Mouse (Mus musculus): Measurements from ENCODE around the gene Kcnk6. TPM values are rescaled to one million over a fixed set of nuclear protein-coding genes. Genes with fewer than 3 reads are reported as not detected.

The Kcnk6 gene
- polyA plus RNA-seq (2014; fragmentation: Nextera tagmentation; extraction: Ambion mirVana): 0.54 and 0.85 TPM in 2 replicates

DNA sequence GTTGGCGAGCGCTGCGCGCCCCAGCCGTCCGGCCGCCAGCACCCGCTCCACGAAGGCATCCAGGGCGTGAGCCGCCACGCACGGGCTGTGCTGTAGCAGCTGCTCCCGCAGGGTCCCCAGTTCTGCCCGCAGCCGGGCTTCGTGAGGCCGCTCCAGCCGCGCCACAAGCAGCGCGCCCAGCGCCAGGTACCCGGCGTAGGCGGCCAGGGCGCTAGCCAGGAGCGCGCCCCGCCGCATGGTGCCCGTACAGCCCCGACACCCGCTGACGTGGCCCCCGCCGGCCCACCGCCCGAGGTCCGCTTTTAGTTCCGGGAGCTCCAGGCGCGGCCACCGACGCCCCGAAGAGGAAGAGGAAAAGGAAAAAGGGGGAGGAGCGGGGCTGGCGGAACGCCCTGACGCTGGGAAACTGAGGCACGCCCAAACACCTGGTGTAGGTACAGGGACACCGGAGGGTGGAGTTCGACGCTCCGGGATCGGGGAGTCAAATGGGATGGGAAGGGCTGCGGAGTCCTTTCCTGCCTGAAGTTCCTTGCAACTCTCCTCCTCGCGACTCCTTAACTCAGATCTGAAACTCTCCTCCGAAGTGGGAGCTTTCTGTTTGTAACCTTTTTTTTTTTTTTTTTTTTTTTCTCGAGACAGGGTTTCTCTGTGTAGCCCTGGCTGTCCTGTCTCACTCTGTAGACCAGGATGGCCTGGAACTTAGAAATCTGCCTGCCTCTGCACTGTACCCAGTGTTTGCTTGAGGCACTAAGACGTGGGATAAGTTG lies at the start of gene Kcnk6:
Gene Kcnk6, minus strand, starts transcription at position 269 of the 767 bp plus-strand sequence.
- Histone ChIP-seq H3K27me3 (ENCODE audit: control insufficient read depth, insufficient read depth, low read length) (peaks cover 40% of the 10 kb centered on the region), H3K9me3 (ENCODE audit: control insufficient read depth, low read length) (no peaks in the 10 kb centered on the region), H3K4me3 (replicated peaks; ENCODE audit: low read depth, low read length) (peak within 1 kb of the TSS; percentile 40), H3K27ac (replicated peaks; ENCODE audit: low read depth, low read length) (no peak within 1 kb of the TSS), H3K4me1 (ENCODE audit: control insufficient read depth, insufficient read depth, low read length) (0 out of 2 replicates have a peak, but pooled peaks cover 3% of the 10 kb centered on the region), H3K9ac (replicated peaks; ENCODE audit: low read length) (peak within 1 kb of the TSS; percentile 62), H3K4me2 (ENCODE audit: low read length) (peak within 1 kb of the TSS; percentile 75), H3K36me3 (ENCODE audit: control insufficient read depth, insufficient read depth, low read length) (no peaks in the 10 kb centered on the region)
- WGBS: 3% methylated on average over 62 of the region's 62 CpGs
- peak; percentile 42 for DNase-seq
- ATAC-seq (ENCODE audit: low FRiP score, low TSS enrichment): no peak

DNA sequence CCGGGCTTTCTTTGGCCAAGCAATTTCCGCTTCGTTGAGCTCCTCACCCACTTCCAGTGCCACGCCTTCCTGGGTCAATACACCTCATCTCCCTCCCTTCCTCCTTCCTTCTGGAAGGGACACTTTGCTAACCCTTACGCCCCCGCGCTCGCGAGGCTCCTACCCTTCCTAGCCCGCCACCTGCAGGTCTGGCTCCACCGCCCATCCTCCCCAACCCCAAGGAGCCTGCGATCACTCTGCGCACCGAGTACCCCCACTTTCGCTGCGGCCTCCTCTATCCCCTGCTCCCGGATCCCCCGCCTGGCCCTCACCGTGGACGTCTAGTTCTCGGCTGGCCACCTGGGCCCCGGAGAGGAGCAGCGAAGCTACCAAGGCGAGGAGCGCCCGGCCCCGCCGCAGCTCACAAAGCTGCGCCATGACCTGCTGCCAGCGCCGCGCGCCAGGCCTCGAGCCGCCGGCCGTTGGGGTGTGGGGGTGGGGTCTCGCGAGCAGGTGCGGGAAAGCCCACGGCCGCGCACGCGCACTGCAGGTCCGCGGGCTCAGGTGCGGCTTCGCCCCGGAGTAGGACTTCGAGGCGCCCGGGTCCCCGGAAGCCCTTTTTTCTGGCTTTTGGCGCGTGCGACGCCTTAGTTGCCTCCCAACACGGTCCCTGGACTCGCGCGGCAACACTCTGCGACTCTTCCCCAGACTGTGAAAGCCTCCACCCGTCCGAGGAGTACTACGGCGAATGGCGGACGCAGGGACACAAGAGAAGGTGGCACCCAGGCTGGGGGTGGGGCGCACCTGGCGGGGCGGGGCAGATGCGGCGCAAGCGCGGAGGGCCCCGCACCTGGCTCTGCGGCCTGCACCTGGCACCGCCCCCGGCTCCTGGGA lies 49.1 kb upstream of the Kcnk6 start, which contains the start of gene Spint2:
Gene Spint2, minus strand, starts transcription at position 712 of the 873 bp plus-strand sequence.
- peak; percentile 58 for ATAC-seq (ENCODE audit: low FRiP score, low TSS enrichment)
- Histone ChIP-seq H3K4me2 (ENCODE audit: low read length) (peak within 1 kb of the TSS; percentile 95), H3K9me3 (ENCODE audit: control insufficient read depth, low read length) (no peaks in the 10 kb centered on the region), H3K9ac (replicated peaks; ENCODE audit: low read length) (peak within 1 kb of the TSS; percentile 52), H3K4me1 (ENCODE audit: control insufficient read depth, insufficient read depth, low read length) (peaks cover 10% of the 10 kb centered on the region), H3K4me3 (replicated peaks; ENCODE audit: low read depth, low read length) (peak within 1 kb of the TSS; percentile 48), H3K27me3 (ENCODE audit: control insufficient read depth, insufficient read depth, low read length) (peaks cover 28% of the 10 kb centered on the region), H3K27ac (replicated peaks; ENCODE audit: low read depth, low read length) (no peak within 1 kb of the TSS), H3K36me3 (ENCODE audit: control insufficient read depth, insufficient read depth, low read length) (no peaks in the 10 kb centered on the region)
- under 1% methylated on average over 80 of the region's 80 CpGs for WGBS
- peak; percentile 82 for DNase-seq

DNA sequence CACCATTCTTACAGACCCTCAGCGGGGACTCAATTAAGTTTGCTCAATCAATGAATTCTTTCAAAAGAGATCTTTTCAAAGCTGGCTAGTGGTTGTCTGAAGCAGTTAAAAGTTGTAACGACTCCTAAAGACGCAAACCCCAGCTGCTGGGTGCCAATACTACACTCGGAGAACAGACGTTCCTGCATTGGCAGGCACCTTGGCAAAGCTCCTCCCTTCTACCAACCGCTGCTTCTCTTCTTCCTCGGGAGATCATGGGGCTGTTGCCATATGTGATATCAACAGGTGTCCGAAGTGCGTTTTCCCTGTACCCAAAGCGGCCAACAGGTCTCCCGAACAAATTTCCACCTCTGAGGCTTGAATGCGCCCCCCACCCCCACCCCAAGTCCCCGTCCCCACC lies 48.5 kb upstream of the Kcnk6 start:
- no peak overlapping the region for H3K27ac ChIP-seq (replicated peaks; ENCODE audit: low read depth, low read length)
- peak overlapping the region; percentile 48 for H3K4me3 ChIP-seq (replicated peaks; ENCODE audit: low read depth, low read length)
- H3K9me3 ChIP-seq (ENCODE audit: control insufficient read depth, low read length): no peaks in the 10 kb centered on the region
- ATAC-seq (ENCODE audit: low FRiP score, low TSS enrichment): no peak
- peaks cover 10% of the 10 kb centered on the region for H3K4me1 ChIP-seq (ENCODE audit: control insufficient read depth, insufficient read depth, low read length)
- 17% methylated on average over 13 of the region's 13 CpGs for WGBS
- H3K36me3 ChIP-seq (ENCODE audit: control insufficient read depth, insufficient read depth, low read length): no peaks in the 10 kb centered on the region
- peaks cover 28% of the 10 kb centered on the region for H3K27me3 ChIP-seq (ENCODE audit: control insufficient read depth, insufficient read depth, low read length)
- no peak for DNase-seq
- H3K4me2 ChIP-seq (ENCODE audit: low read length): peak overlapping the region; percentile 95
- peak overlapping the region; percentile 52; the same call in 1 of the 2 replicates for H3K9ac ChIP-seq (replicated peaks; ENCODE audit: low read length)

DNA sequence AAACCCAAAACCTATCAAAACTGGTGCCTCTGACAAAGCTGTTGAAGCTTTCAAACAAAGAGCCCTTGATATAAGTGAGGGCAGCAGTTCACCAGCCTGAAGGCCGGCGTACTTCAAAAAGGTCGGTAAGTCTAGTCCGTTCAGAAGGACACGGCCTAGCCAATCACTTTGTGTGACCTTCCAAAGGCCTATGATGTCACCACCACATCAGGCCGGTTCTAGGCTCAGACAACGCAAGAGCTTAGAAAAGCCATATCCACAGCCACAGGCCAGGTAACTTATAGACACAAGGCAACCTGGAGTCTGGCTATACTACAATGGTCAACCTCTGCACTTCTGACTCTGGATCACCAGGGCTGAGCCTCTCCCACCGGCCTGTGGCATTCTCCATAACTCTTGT lies 47.6 kb upstream of the Kcnk6 start:
- ATAC-seq (ENCODE audit: low FRiP score, low TSS enrichment) (no peak), DNase-seq (no peak)
- H3K4me3 ChIP-seq (replicated peaks; ENCODE audit: low read depth, low read length): no peak overlapping the region
- H3K27ac ChIP-seq (replicated peaks; ENCODE audit: low read depth, low read length): no peak overlapping the region
- no peak overlapping the region for H3K9ac ChIP-seq (replicated peaks; ENCODE audit: low read length)
- peaks cover 28% of the 10 kb centered on the region for H3K27me3 ChIP-seq (ENCODE audit: control insufficient read depth, insufficient read depth, low read length)
- no peaks in the 10 kb centered on the region for H3K36me3 ChIP-seq (ENCODE audit: control insufficient read depth, insufficient read depth, low read length)
- no peak overlapping the region for H3K4me2 ChIP-seq (ENCODE audit: low read length)
- no peaks in the 10 kb centered on the region for H3K9me3 ChIP-seq (ENCODE audit: control insufficient read depth, low read length)
- peaks cover 10% of the 10 kb centered on the region for H3K4me1 ChIP-seq (ENCODE audit: control insufficient read depth, insufficient read depth, low read length)
- WGBS: 95% methylated on average over 8 of the region's 8 CpGs

DNA sequence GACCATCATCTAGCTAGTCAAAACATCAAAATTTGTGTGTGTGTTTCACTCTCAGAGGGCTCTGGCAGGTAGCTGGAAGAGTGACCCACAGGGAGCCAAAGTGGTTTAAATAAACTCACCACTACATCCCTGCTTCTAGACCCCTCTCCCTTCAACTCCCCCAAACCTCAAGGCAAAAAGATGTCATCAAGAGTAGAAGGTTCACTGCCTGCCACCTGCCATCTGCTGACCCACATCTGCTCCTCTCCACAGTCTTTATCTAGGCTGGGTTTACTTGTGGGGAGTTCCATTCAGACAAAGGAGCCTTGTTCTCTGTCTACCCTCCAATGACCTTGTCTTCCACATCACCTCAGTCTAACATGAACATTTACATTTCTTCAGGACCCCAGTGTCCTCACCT lies 46.9 kb upstream of the Kcnk6 start:
- Histone ChIP-seq H3K9ac (replicated peaks; ENCODE audit: low read length) (no peak overlapping the region), H3K4me1 (ENCODE audit: control insufficient read depth, insufficient read depth, low read length) (peaks cover 10% of the 10 kb centered on the region), H3K9me3 (ENCODE audit: control insufficient read depth, low read length) (no peaks in the 10 kb centered on the region), H3K4me3 (replicated peaks; ENCODE audit: low read depth, low read length) (no peak overlapping the region), H3K27me3 (ENCODE audit: control insufficient read depth, insufficient read depth, low read length) (peaks cover 28% of the 10 kb centered on the region), H3K27ac (replicated peaks; ENCODE audit: low read depth, low read length) (no peak overlapping the region), H3K4me2 (ENCODE audit: low read length) (no peak overlapping the region), H3K36me3 (ENCODE audit: control insufficient read depth, insufficient read depth, low read length) (no peaks in the 10 kb centered on the region)
- ATAC-seq (ENCODE audit: low FRiP score, low TSS enrichment) (no peak), DNase-seq (no peak)

DNA sequence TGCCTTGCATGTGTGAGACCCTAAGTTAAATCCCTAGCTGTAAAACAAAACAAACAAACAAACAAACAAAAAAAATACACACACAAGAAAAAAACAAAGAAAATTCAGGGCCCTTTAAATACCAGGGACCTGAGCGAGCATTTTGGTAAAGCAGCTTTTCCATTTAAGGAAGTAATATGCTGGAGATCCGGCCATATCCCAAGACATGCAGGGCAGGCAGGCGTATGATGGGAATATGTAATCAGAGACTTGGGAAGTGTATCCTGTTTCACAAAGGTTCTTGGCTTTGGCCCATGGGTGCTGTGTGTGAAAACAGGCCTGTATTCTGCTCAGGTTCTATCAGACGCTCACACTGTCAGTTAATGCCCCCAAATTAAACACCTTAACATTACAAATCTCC lies 45.2 kb upstream of the Kcnk6 start:
- 92% methylated on average over 4 of the region's 4 CpGs for WGBS
- ATAC-seq (ENCODE audit: low FRiP score, low TSS enrichment) (no peak), DNase-seq (no peak)
- Histone ChIP-seq H3K4me2 (ENCODE audit: low read length) (no peak overlapping the region), H3K36me3 (ENCODE audit: control insufficient read depth, insufficient read depth, low read length) (no peaks in the 10 kb centered on the region), H3K9me3 (ENCODE audit: control insufficient read depth, low read length) (no peaks in the 10 kb centered on the region), H3K27me3 (ENCODE audit: control insufficient read depth, insufficient read depth, low read length) (peaks cover 23% of the 10 kb centered on the region), H3K9ac (replicated peaks; ENCODE audit: low read length) (no peak overlapping the region), H3K4me3 (replicated peaks; ENCODE audit: low read depth, low read length) (no peak overlapping the region), H3K4me1 (ENCODE audit: control insufficient read depth, insufficient read depth, low read length) (peaks cover 10% of the 10 kb centered on the region), H3K27ac (replicated peaks; ENCODE audit: low read depth, low read length) (no peak overlapping the region)

DNA sequence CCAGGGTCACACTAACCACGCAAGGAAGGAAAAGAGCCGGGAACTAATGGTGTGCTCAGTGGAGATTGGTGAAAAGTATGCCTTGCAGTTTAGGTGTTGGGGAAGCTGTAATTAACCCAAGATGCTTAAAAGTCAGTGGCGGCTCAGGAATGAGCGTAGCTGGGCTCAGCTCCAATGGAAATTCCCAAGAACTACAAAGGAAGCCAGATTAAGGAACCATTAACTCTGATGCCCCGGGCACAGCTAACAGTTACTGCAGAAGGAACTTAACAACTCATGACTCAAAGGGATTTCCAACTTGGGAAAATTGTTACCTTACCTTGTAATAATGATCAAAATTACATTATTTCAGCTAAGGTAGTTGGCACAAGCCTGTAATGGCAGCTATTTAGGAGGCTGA lies 44.4 kb upstream of the Kcnk6 start:
- no peak overlapping the region for H3K4me3 ChIP-seq (replicated peaks; ENCODE audit: low read depth, low read length)
- no peak overlapping the region for H3K27ac ChIP-seq (replicated peaks; ENCODE audit: low read depth, low read length)
- no peak overlapping the region for H3K4me2 ChIP-seq (ENCODE audit: low read length)
- peaks cover 15% of the 10 kb centered on the region; the same call in 1 of the 2 replicates for H3K27me3 ChIP-seq (ENCODE audit: control insufficient read depth, insufficient read depth, low read length)
- ATAC-seq (ENCODE audit: low FRiP score, low TSS enrichment) (no peak), DNase-seq (no peak)
- H3K9ac ChIP-seq (replicated peaks; ENCODE audit: low read length): no peak overlapping the region
- no peaks in the 10 kb centered on the region for H3K36me3 ChIP-seq (ENCODE audit: control insufficient read depth, insufficient read depth, low read length)
- peaks cover 3% of the 10 kb centered on the region for H3K4me1 ChIP-seq (ENCODE audit: control insufficient read depth, insufficient read depth, low read length)
- 92% methylated on average over 5 of the region's 5 CpGs for WGBS
- H3K9me3 ChIP-seq (ENCODE audit: control insufficient read depth, low read length): no peaks in the 10 kb centered on the region

DNA sequence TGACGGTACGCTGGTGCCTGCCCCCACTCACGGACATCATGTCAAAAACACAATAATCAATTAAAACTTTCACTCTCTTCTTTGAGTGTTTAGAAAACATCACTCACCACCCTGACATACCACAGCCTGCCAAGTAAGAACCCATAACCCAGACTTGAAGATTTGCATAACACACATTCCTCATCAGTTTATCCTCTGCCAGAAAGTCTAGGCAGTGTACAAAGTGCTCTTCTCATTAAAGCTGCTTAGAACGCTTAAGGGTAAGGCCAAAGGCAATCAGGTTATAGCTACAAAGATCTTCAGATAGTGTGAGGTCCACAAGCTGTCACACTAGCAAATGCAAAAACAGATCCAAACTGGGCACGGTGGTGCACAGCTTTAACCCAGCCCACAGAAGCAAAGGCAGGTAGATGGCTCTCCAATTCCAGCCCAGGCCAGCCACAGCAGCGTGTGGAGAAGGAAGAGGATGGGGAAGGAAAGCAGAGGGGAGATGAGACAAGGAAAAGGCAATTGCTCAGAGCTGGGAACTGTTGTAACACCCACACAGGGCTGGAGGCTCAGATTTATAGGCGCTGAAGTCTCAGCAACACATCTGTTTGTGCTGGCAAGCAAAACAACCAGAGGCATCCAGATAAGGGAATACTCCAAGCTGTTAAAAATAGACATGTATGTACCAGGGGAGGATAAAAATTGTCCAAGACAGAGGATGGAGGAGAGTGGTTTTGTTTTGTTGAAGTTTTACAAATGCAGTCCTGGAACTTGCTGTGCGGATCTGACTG lies 39.6 kb upstream of the Kcnk6 start:
- no peak overlapping the region for H3K27ac ChIP-seq (replicated peaks; ENCODE audit: low read depth, low read length)
- no peak for DNase-seq
- ATAC-seq (ENCODE audit: low FRiP score, low TSS enrichment): no peak

More for the DNA sequence above, 39.6 kb upstream of the Kcnk6 start:
- 87% methylated on average over 8 of the region's 8 CpGs for WGBS
- no peaks in the 10 kb centered on the region for H3K36me3 ChIP-seq (ENCODE audit: control insufficient read depth, insufficient read depth, low read length)
- H3K4me1 ChIP-seq (ENCODE audit: control insufficient read depth, insufficient read depth, low read length): no peaks in the 10 kb centered on the region
- H3K4me2 ChIP-seq (ENCODE audit: low read length): no peak overlapping the region
- no peaks in the 10 kb centered on the region for H3K27me3 ChIP-seq (ENCODE audit: control insufficient read depth, insufficient read depth, low read length)
- no peak overlapping the region for H3K9ac ChIP-seq (replicated peaks; ENCODE audit: low read length)
- no peak overlapping the region for H3K4me3 ChIP-seq (replicated peaks; ENCODE audit: low read depth, low read length)
- no peaks in the 10 kb centered on the region for H3K9me3 ChIP-seq (ENCODE audit: control insufficient read depth, low read length)

Data from midbrain, embryonic 14.5 days (tissue).